Comparison of ENCODE assay signal across 8 mouse cellular contexts in genomic region chr2:167866751-167867150, GRCm38 (mm10).
A peak's percentile ranks its signal among the peaks of the same experiment; 100 is the strongest.
DNase-seq lines count a peak whose midpoint lies in the region; TF ChIP-seq lines count a peak whose summit lies in the region.

No protein-coding gene starts in this region.

- 17% methylated on average over 10 of the region's 10 CpGs for WGBS in lung, adult 2 months
- WGBS in thymus, adult 2 months, result 93% methylated on average over 10 of the region's 10 CpGs

- peak; percentile 52 for TF ChIP-seq CTCF in lung, adult 2 months (IDR thresholded peaks at IDR 0.05; ENCODE audit: insufficient read depth, low read length)
- TF ChIP-seq CTCF in thymus, adult 2 months (IDR thresholded peaks at IDR 0.05; ENCODE audit: borderline replicate concordance, control insufficient read depth, extremely low read depth, insufficient read depth, low read length, poor library complexity), result no peak

- H3K4me1 ChIP-seq in lung, adult 2 months (ENCODE audit: control insufficient read depth, insufficient read depth, low read length), result peaks cover 19% of the 10 kb centered on the region
- peaks cover 7% of the 10 kb centered on the region for H3K4me1 ChIP-seq in thymus, adult 2 months (replicated peaks; ENCODE audit: control insufficient read depth, insufficient read depth, low read length)

- H3K27ac ChIP-seq in thymus, adult 2 months (ENCODE audit: control insufficient read depth, insufficient read depth, low read length), result no peak overlapping the region

- no peak for TF ChIP-seq POLR2A in lung, adult 2 months (IDR thresholded peaks at IDR 0.05; ENCODE audit: borderline replicate concordance, extremely low read depth, low read depth, low read length)
- TF ChIP-seq POLR2A in thymus, adult 2 months (IDR thresholded peaks at IDR 0.05; ENCODE audit: control insufficient read depth, extremely low read depth, insufficient read depth, low read length, poor library complexity), result no peak

- H3K36me3 ChIP-seq in thymus, adult 2 months (ENCODE audit: control insufficient read depth, insufficient read depth, low read length), result no peaks in the 10 kb centered on the region

- no peaks in the 10 kb centered on the region for H3K27me3 ChIP-seq in thymus, adult 2 months (ENCODE audit: control insufficient read depth, insufficient read depth, low read length)

- no peak overlapping the region for H3K4me3 ChIP-seq in lung, adult 2 months (replicated peaks; ENCODE audit: extremely low read depth, low read depth, low read length)
- no peak overlapping the region for H3K4me3 ChIP-seq in thymus, adult 2 months (ENCODE audit: control insufficient read depth, insufficient read depth, low read length)

- intact Hi-C loops in gastrocnemius, postnatal 14 days (cut with DNase I; ENCODE audit: low total_unique reads), result no loop called here

- peak; percentile 44 for DNase-seq in right cerebral cortex, postnatal 4 days
- DNase-seq in right cerebral cortex, postnatal 36 days (ENCODE audit: low spot score in 2 of 2), result no peak
- DNase-seq in gastrocnemius, postnatal 14 days, result peak; percentile 81
- peak; percentile 75 for DNase-seq in kidney, adult 11 months
- DNase-seq in lung, adult 2 months, result peak; percentile 83
- DNase-seq in yolk sac, embryonic 10.5 days (ENCODE audit: low spot score), result peak; percentile 87
- DNase-seq in frontal cortex, adult 2 months (ENCODE audit: extremely low spot score in 1 of 2, low spot score in 1 of 2), result no peak
- DNase-seq in thymus, adult 2 months, result no peak

Comparison
In these comparisons a context has a peak if more than half of its experiments do, and no peak if none do; other contexts are left out.
1. DNase-seq: peak in right cerebral cortex, postnatal 4 days (single experiment), gastrocnemius, postnatal 14 days (single experiment), kidney, adult 11 months (single experiment), lung, adult 2 months (single experiment) and yolk sac, embryonic 10.5 days (single experiment); none in right cerebral cortex, postnatal 36 days (0 of 2), frontal cortex, adult 2 months (0 of 2) and thymus, adult 2 months (single experiment).